10 mouse cellular contexts compared by ENCODE assay signal in genomic region chr17:86353679-86354078, GRCm38 (mm10).
DNase-seq lines count a peak whose midpoint lies in the region; ATAC-seq and TF ChIP-seq lines count a peak whose summit lies in the region.
"Had no signal": no experiment of that assay in that cellular context is flagged by ENCODE, and none has a peak within 500 bp of the region (broad histone marks: within the 10 kb centered on the region; RNA-seq: fewer than 3 reads in every experiment).

No protein-coding gene starts in this region.

- dilution Hi-C loops in CH12.LX (cut with MboI; ENCODE audit: extremely low pct_ligation_motif_present, extremely low pct_unique_long_range_greater_than_20kb, low sequenced_read_pairs), result no loop called here

- peak overlapping the region; percentile 86 for H3K9ac ChIP-seq in CH12.LX (ENCODE audit: insufficient read depth, low read depth)
- H3K9ac ChIP-seq in neural tube, embryonic 15.5 days (replicated peaks), result no peak overlapping the region
- H3K9ac ChIP-seq: liver, embryonic 13.5 days had no signal

- peaks cover 13% of the 10 kb centered on the region for H3K79me2 ChIP-seq in CH12.LX (replicated peaks; ENCODE audit: control insufficient read depth, extremely low read depth, insufficient read depth, poor library complexity, severe bottlenecking)

- peak; percentile 89 for DNase-seq in A20 (ENCODE audit: low read depth, low spot score)
- DNase-seq in CH12.LX (ENCODE audit: extremely low read depth), result peak; percentile 80
- peak; percentile 81 to 83 for DNase-seq in cerebellum, postnatal 25 days
- DNase-seq in neural tube, embryonic 10.5 days (ENCODE audit: extremely low spot score, low spot score), result no peak
- no peak for DNase-seq in adrenal gland, postnatal 25 days
- DNase-seq in heart, adult 18-20 months, result no peak
- DNase-seq: liver, embryonic 13.5 days had no signal

- WGBS in small intestine, adult 2 months, result 27% methylated on average over 4 of the region's 4 CpGs
- 76% methylated on average over 4 of the region's 4 CpGs for WGBS in neural tube, embryonic 15.5 days

- H3K27me3 ChIP-seq in CH12.LX (replicated peaks), result no peaks in the 10 kb centered on the region
- H3K27me3 ChIP-seq in small intestine, adult 2 months (ENCODE audit: control insufficient read depth, insufficient read depth, low read length), result no peaks in the 10 kb centered on the region
- no peaks in the 10 kb centered on the region for H3K27me3 ChIP-seq in neural tube, embryonic 15.5 days (replicated peaks)
- H3K27me3 ChIP-seq: liver, embryonic 13.5 days had no signal

- in situ Hi-C loops in CH12.LX (cut with MboI; ENCODE audit: low pct_ligation_motif_present, low pct_unique_long_range_greater_than_20kb, low sequenced_read_pairs), result no loop called here

- no peak; the same call in 1 of the 2 replicates for TF ChIP-seq RAD21 in CH12.LX (IDR thresholded peaks at IDR 0.05; ENCODE audit: low read depth, low read length)

- ATAC-seq in neural tube, embryonic 15.5 days (ENCODE audit: low FRiP score), result no peak

- peak overlapping the region; percentile 82; the same call in 1 of the 2 replicates for H3K4me2 ChIP-seq in CH12.LX (ENCODE audit: insufficient read depth, low read depth, poor library complexity, severe bottlenecking)
- no peak overlapping the region for H3K4me2 ChIP-seq in neural tube, embryonic 15.5 days
- H3K4me2 ChIP-seq: liver, embryonic 13.5 days; midbrain, embryonic 11.5 days had no signal

- peak; percentile 90 for TF ChIP-seq EP300 in CH12.LX (IDR thresholded peaks at IDR 0.05; ENCODE audit: low read length)

- peak overlapping the region; percentile 57 to 61 (median 57) for H3K4me3 ChIP-seq in CH12.LX (replicated peaks in 1 of 3; ENCODE audit: low read depth in 2 of 3, low read length in 2 of 3, poor library complexity in 1 of 3)
- H3K4me3 ChIP-seq in small intestine, adult 2 months (ENCODE audit: low read depth, low read length), result peak overlapping the region; percentile 4; the same call in 1 of the 2 replicates
- no peak overlapping the region for H3K4me3 ChIP-seq in neural tube, embryonic 15.5 days (replicated peaks)
- H3K4me3 ChIP-seq: liver, embryonic 13.5 days had no signal

- peaks cover 35 to 90% of the 10 kb centered on the region in 2 experiments for H3K4me1 ChIP-seq in CH12.LX (ENCODE audit: control insufficient read depth in 1 of 2, insufficient read depth in 2 of 2)
- H3K4me1 ChIP-seq in small intestine, adult 2 months (ENCODE audit: control insufficient read depth, insufficient read depth, insufficient read length, low read length), result peaks cover 3% of the 10 kb centered on the region; the same call in 1 of the 2 replicates
- peaks cover 23% of the 10 kb centered on the region for H3K4me1 ChIP-seq in neural tube, embryonic 15.5 days

- TF ChIP-seq POLR2A in CH12.LX (IDR thresholded peaks at IDR 0.05; ENCODE audit: low read depth, low read length), result peak; percentile 59
- no peak for TF ChIP-seq POLR2A in small intestine, adult 2 months (IDR thresholded peaks at IDR 0.05; ENCODE audit: low read depth, low read length)

- peak overlapping the region; percentile 99 for H3K27ac ChIP-seq in CH12.LX (ENCODE audit: insufficient read depth, low read depth)
- no peak overlapping the region for H3K27ac ChIP-seq in small intestine, adult 2 months (ENCODE audit: insufficient read depth, low read depth, low read length)
- no peak overlapping the region for H3K27ac ChIP-seq in neural tube, embryonic 15.5 days (replicated peaks)
- H3K27ac ChIP-seq: liver, embryonic 13.5 days had no signal

- no peak for TF ChIP-seq CTCF in CH12.LX (conservative IDR thresholded peaks at IDR 0.05 in 1 of 2, IDR thresholded peaks at IDR 0.05 in 1 of 2; ENCODE audit: low read depth in 2 of 2, low read length in 2 of 2)
- no peak for TF ChIP-seq CTCF in small intestine, adult 2 months (IDR thresholded peaks at IDR 0.05; ENCODE audit: extremely low read depth, insufficient read length, insufficient replicate concordance, low read depth, low read length)

- peaks cover 0 to 17% of the 10 kb centered on the region in 2 experiments for H3K36me3 ChIP-seq in CH12.LX (replicated peaks in 1 of 2; ENCODE audit: control insufficient read depth in 1 of 2, insufficient read depth in 1 of 2, low read length in 1 of 2)
- H3K36me3 ChIP-seq in small intestine, adult 2 months (ENCODE audit: control insufficient read depth, insufficient read depth, low read length), result no peaks in the 10 kb centered on the region
- H3K36me3 ChIP-seq in neural tube, embryonic 15.5 days, result no peaks in the 10 kb centered on the region
- H3K36me3 ChIP-seq: liver, embryonic 13.5 days had no signal

- no peaks in the 10 kb centered on the region for H3K9me3 ChIP-seq in CH12.LX (replicated peaks; ENCODE audit: low read length)
- H3K9me3 ChIP-seq in neural tube, embryonic 15.5 days (replicated peaks), result no peaks in the 10 kb centered on the region
- H3K9me3 ChIP-seq: liver, embryonic 13.5 days had no signal

TF ChIP-seq in CH12.LX, 34 proteins besides CTCF, POLR2A, EP300 and RAD21:
- peak; percentile 63 for TF ChIP-seq ELF1 (IDR thresholded peaks at IDR 0.05; ENCODE audit: low read depth, low read length)
- no peak for TF ChIP-seq UBTF (IDR thresholded peaks at IDR 0.05; ENCODE audit: low read depth, low read length)
- peak; percentile 89 for TF ChIP-seq IRF4 (IDR thresholded peaks at IDR 0.05; ENCODE audit: low read depth, low read length)
- TF ChIP-seq HCFC1 (IDR thresholded peaks at IDR 0.05; ENCODE audit: low read depth, low read length), result 0 out of 2 replicates have a peak, but pooled peaks have one; percentile 37
- TF ChIP-seq CHD2 (IDR thresholded peaks at IDR 0.05; ENCODE audit: low read length), result peak; percentile 72; the same call in 1 of the 2 replicates
- no peak for TF ChIP-seq GABPA (IDR thresholded peaks at IDR 0.05; ENCODE audit: insufficient replicate concordance, low read depth, low read length)
- no peak for TF ChIP-seq E2F4 (IDR thresholded peaks at IDR 0.05; ENCODE audit: insufficient replicate concordance, low read depth, low read length)
- peak; percentile 78; the same call in 1 of the 2 replicates for TF ChIP-seq TBP (conservative IDR thresholded peaks at IDR 0.05; ENCODE audit: low read depth, low read length)
- TF ChIP-seq BHLHE40 (IDR thresholded peaks at IDR 0.05; ENCODE audit: low read depth, low read length), result peak; percentile 99
- TF ChIP-seq ZNF384 (IDR thresholded peaks at IDR 0.05; ENCODE audit: low read depth, low read length), result peak; percentile 79
- TF ChIP-seq MAX (IDR thresholded peaks at IDR 0.05; ENCODE audit: low read length), result peak; percentile 77
- TF ChIP-seq PAX5 (IDR thresholded peaks at IDR 0.05; ENCODE audit: low read length), result no peak
- no peak for TF ChIP-seq CHD1 (IDR thresholded peaks at IDR 0.05; ENCODE audit: low read depth, low read length)
- TF ChIP-seq MAFK (IDR thresholded peaks at IDR 0.05; ENCODE audit: insufficient replicate concordance, low read length), result peak; percentile 66
- no peak for TF ChIP-seq USF2 (conservative IDR thresholded peaks at IDR 0.05; ENCODE audit: low read depth, low read length)
- peak; percentile 93 for TF ChIP-seq SIN3A (IDR thresholded peaks at IDR 0.05; ENCODE audit: low read length)
- 0 out of 2 replicates have a peak, but pooled peaks have one; percentile 86 for TF ChIP-seq RCOR1 (conservative IDR thresholded peaks at IDR 0.05; ENCODE audit: low read depth, low read length)
- 0 out of 2 replicates have a peak, but pooled peaks have one; percentile 9 for TF ChIP-seq JUND (conservative IDR thresholded peaks at IDR 0.05; ENCODE audit: low read depth, low read length)
- no peak for TF ChIP-seq USF1 (IDR thresholded peaks at IDR 0.05; ENCODE audit: low read depth, low read length)
- no peak for TF ChIP-seq NELFE (IDR thresholded peaks at IDR 0.05; ENCODE audit: low read depth, low read length)
- TF ChIP-seq MAZ (IDR thresholded peaks at IDR 0.05; ENCODE audit: low read depth, low read length), result peak; percentile 83; the same call in 1 of the 2 replicates
- TF ChIP-seq SMC3 (IDR thresholded peaks at IDR 0.05; ENCODE audit: low read depth, low read length), result peak; percentile 25
- TF ChIP-seq MXI1 (IDR thresholded peaks at IDR 0.05; ENCODE audit: low read depth, low read length), result peak; percentile 75; the same call in 1 of the 2 replicates
- TF ChIP-seq TCF12 (IDR thresholded peaks at IDR 0.05; ENCODE audit: low read depth, low read length), result peak; percentile 96
- TF ChIP-seq NRF1 (IDR thresholded peaks at IDR 0.05; ENCODE audit: low read depth, low read length), result 0 out of 2 replicates have a peak, but pooled peaks have one; percentile 31
- TF ChIP-seq ZC3H11A (IDR thresholded peaks at IDR 0.05; ENCODE audit: low read depth, low read length), result no peak
- TF ChIP-seq ZKSCAN1 (IDR thresholded peaks at IDR 0.05; ENCODE audit: borderline replicate concordance, low read depth, low read length), result no peak
- TF ChIP-seq POLR2AphosphoS2 (IDR thresholded peaks at IDR 0.05; ENCODE audit: low read depth, low read length), result no peak
- TF ChIP-seq MYC (IDR thresholded peaks at IDR 0.05; ENCODE audit: low read depth, low read length), result peak; percentile 88
- peak; percentile 29; the same call in 1 of the 2 replicates for TF ChIP-seq JUN (IDR thresholded peaks at IDR 0.05; ENCODE audit: insufficient read depth, low read depth, low read length)
- 0 out of 2 replicates have a peak, but pooled peaks have one; percentile 59 for TF ChIP-seq KAT2A (IDR thresholded peaks at IDR 0.05; ENCODE audit: insufficient replicate concordance, low read length)
- peak; percentile 74; the same call in 1 of the 2 replicates for TF ChIP-seq MEF2A (IDR thresholded peaks at IDR 0.05; ENCODE audit: borderline replicate concordance, low read depth, low read length)
- peak; percentile 93 for TF ChIP-seq ETS1 (conservative IDR thresholded peaks at IDR 0.05; ENCODE audit: low read depth, low read length)
- TF ChIP-seq ZMIZ1 (IDR thresholded peaks at IDR 0.05; ENCODE audit: low read depth, low read length), result peak; percentile 52

Comparison
In these comparisons a context has a peak if more than half of its experiments do, and no peak if none do; other contexts are left out.
1. DNase-seq: peak in A20 (single experiment), CH12.LX (single experiment) and cerebellum, postnatal 25 days (2 of 2); none in neural tube, embryonic 10.5 days (single experiment), adrenal gland, postnatal 25 days (single experiment) and heart, adult 18-20 months (0 of 2).